ENCODE assay signal across 14 mouse cellular contexts in the genomic region with DNA sequence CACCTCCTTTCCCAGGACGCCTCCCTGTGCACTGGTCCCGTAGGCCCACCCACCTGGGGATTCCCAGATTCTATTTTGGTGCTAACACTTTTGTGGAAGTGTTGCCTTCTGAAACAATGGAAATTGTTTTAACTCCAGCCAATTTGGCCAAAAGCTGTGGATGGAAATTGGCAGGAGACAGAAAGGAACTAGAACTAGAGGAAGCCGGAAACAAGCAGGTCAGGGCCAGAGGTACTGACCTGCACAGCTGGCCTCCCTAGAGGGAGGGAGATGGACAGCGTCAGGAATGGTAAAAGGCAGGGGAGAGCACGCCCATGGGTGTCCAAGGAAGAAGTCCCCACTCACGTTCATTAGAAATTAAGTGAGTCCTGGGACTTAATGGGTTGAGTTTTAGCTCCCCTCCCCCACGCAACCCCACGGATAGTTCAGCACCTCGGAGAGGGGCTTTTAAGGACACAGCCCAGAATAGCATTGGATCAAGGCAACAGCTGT. TPM values are rescaled to one million over a fixed set of nuclear protein-coding genes. Genes with fewer than 3 reads are reported as not detected.
A peak's percentile ranks its signal among the peaks of the same experiment; 100 is the strongest.
DNase-seq lines count a peak whose midpoint lies in the region; ATAC-seq and TF ChIP-seq lines count a peak whose summit lies in the region.
"Had no signal": no experiment of that assay in that cellular context is flagged by ENCODE, and none has a peak within 500 bp of the region (broad histone marks: within the 10 kb centered on the region; RNA-seq: fewer than 3 reads in every experiment).

No protein-coding gene starts in this region.

- TF ChIP-seq EP300 in stomach, postnatal 0 days (optimal IDR thresholded peaks at IDR 0.05): no peak

- H3K27me3 ChIP-seq in heart, embryonic 11.5 days (ENCODE audit: control insufficient read depth, insufficient read depth, low read length): peaks cover 7% of the 10 kb centered on the region; the same call in 1 of the 2 replicates
- no peaks in the 10 kb centered on the region for H3K27me3 ChIP-seq in stomach, postnatal 0 days (ENCODE audit: control insufficient read depth, insufficient read depth, low read length)
- peaks cover 12% of the 10 kb centered on the region for H3K27me3 ChIP-seq in forebrain, embryonic 11.5 days (ENCODE audit: control insufficient read depth, insufficient read depth, low read length)

- DNase-seq in heart, adult 8-10 months (ENCODE audit: low spot score): peak; percentile 79
- peak; percentile 54 for DNase-seq in testis, postnatal 10 days (ENCODE audit: low spot score)
- DNase-seq in testis, postnatal 14 days (ENCODE audit: low spot score): no peak
- DNase-seq in heart, postnatal 4 days: peak; percentile 49
- no peak for DNase-seq in stomach, postnatal 0 days (ENCODE audit: low spot score)
- no peak for DNase-seq in forebrain, embryonic 11.5 days (ENCODE audit: low spot score)
- DNase-seq: lung, postnatal 36 days had no signal

- no peak for TF ChIP-seq CTCF in stomach, postnatal 0 days (IDR thresholded peaks at IDR 0.05; ENCODE audit: low read depth)

- H3K27ac ChIP-seq in heart, embryonic 11.5 days (ENCODE audit: low read depth, low read length): no peak overlapping the region
- H3K27ac ChIP-seq in stomach, postnatal 0 days (replicated peaks): no peak overlapping the region
- H3K27ac ChIP-seq in forebrain, embryonic 11.5 days (ENCODE audit: low read depth, low read length): no peak overlapping the region
- H3K27ac ChIP-seq: embryonic facial prominence, embryonic 15.5 days; limb, embryonic 12.5 days had no signal

- no peaks in the 10 kb centered on the region; the same call in 1 of the 2 replicates for H3K4me1 ChIP-seq in heart, embryonic 11.5 days (ENCODE audit: control insufficient read depth, insufficient read depth, low read length)
- no peaks in the 10 kb centered on the region for H3K4me1 ChIP-seq in stomach, postnatal 0 days (replicated peaks; ENCODE audit: control insufficient read depth, insufficient read depth)
- no peaks in the 10 kb centered on the region for H3K4me1 ChIP-seq in forebrain, embryonic 11.5 days (replicated peaks; ENCODE audit: control insufficient read depth, insufficient read depth, low read length)

- no peaks in the 10 kb centered on the region for H3K36me3 ChIP-seq in heart, embryonic 11.5 days (ENCODE audit: control insufficient read depth, insufficient read depth, low read length)
- H3K36me3 ChIP-seq in stomach, postnatal 0 days (ENCODE audit: control insufficient read depth, insufficient read depth, low read length): no peaks in the 10 kb centered on the region
- no peaks in the 10 kb centered on the region for H3K36me3 ChIP-seq in forebrain, embryonic 11.5 days (ENCODE audit: control insufficient read depth, insufficient read depth, low read length)
- H3K36me3 ChIP-seq: embryonic facial prominence, embryonic 15.5 days; limb, embryonic 12.5 days had no signal

- no peak for ATAC-seq in heart, embryonic 11.5 days (replicated peaks; ENCODE audit: insufficient number of reproducible peaks, low FRiP score, low TSS enrichment)
- no peak for ATAC-seq in erythroblast, adult 5-6 weeks (replicated peaks; ENCODE audit: low FRiP score, poor library complexity, severe bottlenecking)
- ATAC-seq in stomach, postnatal 0 days (ENCODE audit: low FRiP score, low TSS enrichment): no peak
- ATAC-seq in forebrain, embryonic 11.5 days (replicated peaks; ENCODE audit: low FRiP score): no peak
- ATAC-seq: CD4-positive, CD25-positive, alpha-beta regulatory T cell, adult 4 months had no signal

- H3K4me3 ChIP-seq in heart, embryonic 11.5 days (ENCODE audit: low read depth, low read length): no peak overlapping the region
- no peak overlapping the region for H3K4me3 ChIP-seq in stomach, postnatal 0 days (ENCODE audit: low read depth, low read length)
- H3K4me3 ChIP-seq in forebrain, embryonic 11.5 days (ENCODE audit: low read depth, low read length): no peak overlapping the region
- H3K4me3 ChIP-seq: embryonic facial prominence, embryonic 15.5 days; limb, embryonic 12.5 days had no signal

- no peaks in the 10 kb centered on the region for H3K9me3 ChIP-seq in heart, embryonic 11.5 days (replicated peaks; ENCODE audit: control insufficient read depth, low read length)
- no peaks in the 10 kb centered on the region for H3K9me3 ChIP-seq in stomach, postnatal 0 days (ENCODE audit: control insufficient read depth, low read length)
- H3K9me3 ChIP-seq in forebrain, embryonic 11.5 days (ENCODE audit: control insufficient read depth, low read length): no peaks in the 10 kb centered on the region
- H3K9me3 ChIP-seq: embryonic facial prominence, embryonic 15.5 days; limb, embryonic 12.5 days had no signal

- WGBS in heart, embryonic 11.5 days (ENCODE audit: insufficient replicate concordance): 44% methylated on average over 9 of the region's 9 CpGs
- 47% methylated on average over 9 of the region's 9 CpGs for WGBS in stomach, postnatal 0 days
- 59% methylated on average over 9 of the region's 9 CpGs for WGBS in forebrain, embryonic 11.5 days

- no peak overlapping the region for H3K9ac ChIP-seq in heart, embryonic 11.5 days (ENCODE audit: low read depth, low read length)
- H3K9ac ChIP-seq in stomach, postnatal 0 days (ENCODE audit: low read length): no peak overlapping the region
- H3K9ac ChIP-seq in forebrain, embryonic 11.5 days (ENCODE audit: low read length): no peak overlapping the region
- H3K9ac ChIP-seq: embryonic facial prominence, embryonic 15.5 days; limb, embryonic 12.5 days had no signal

- H3K4me2 ChIP-seq in heart, embryonic 11.5 days: no peak overlapping the region
- H3K4me2 ChIP-seq in stomach, postnatal 0 days (replicated peaks; ENCODE audit: low read depth): no peak overlapping the region
- H3K4me2 ChIP-seq in forebrain, embryonic 11.5 days (ENCODE audit: low read depth, low read length, severe bottlenecking): no peak overlapping the region
- H3K4me2 ChIP-seq: embryonic facial prominence, embryonic 15.5 days; limb, embryonic 12.5 days had no signal

RNA-seq across cellular contexts. Expression of gene Prnd, which starts 7.1 kb away (rescaled TPM):
- total RNA-seq in heart, adult 8-10 months (2022): 1 to 10 TPM in 2 of 4 experiments, under 1 TPM in 2; 0.22 to 1.8 (median 1.2) TPM
- polyA plus RNA-seq in heart, embryonic 11.5 days (2014; fragmentation: Nextera tagmentation; extraction: Ambion mirVana): 3.2 and 4.0 TPM in 2 replicates
- total RNA-seq in heart, postnatal 4 days (2021): 10 to 100 TPM; 17.6 to 22.9 TPM
- total RNA-seq in erythroblast, adult 5-6 weeks (2015; ENCODE audit: low replicate concordance): not detected in 2 replicates
- total RNA-seq in erythroblast, adult 5-6 weeks (2017; ENCODE audit: low replicate concordance): not detected in 2 replicates
- polyA plus RNA-seq in stomach, postnatal 0 days (2015; fragmentation: Nextera tagmentation; extraction: Ambion mirVana): 16.3 and 22.8 TPM in 2 replicates
- polyA plus RNA-seq in forebrain, embryonic 11.5 days (2014; fragmentation: Nextera tagmentation; extraction: Ambion mirVana): 4.5 and 5.0 TPM in 2 replicates
- total RNA-seq: hematopoietic stem cell, adult 5-6 weeks had no signal

RNA-seq across cellular contexts. Expression of gene Prn, which starts 48.0 kb away (rescaled TPM):
- total RNA-seq in heart, adult 8-10 months (2022): under 1 TPM in 3 of 4 experiments, not detected in 1; 0.20 to 0.69 (median 0.38) TPM
- not detected in 2 replicates for polyA plus RNA-seq in heart, embryonic 11.5 days (2014; fragmentation: Nextera tagmentation; extraction: Ambion mirVana)
- 1 to 10 TPM in 1 of 2 experiments, not detected in 1; 2.9 TPM for total RNA-seq in heart, postnatal 4 days (2021)
- not detected in 2 replicates for total RNA-seq in erythroblast, adult 5-6 weeks (2015; ENCODE audit: low replicate concordance)
- not detected in 2 replicates for total RNA-seq in erythroblast, adult 5-6 weeks (2017; ENCODE audit: low replicate concordance)
- polyA plus RNA-seq in stomach, postnatal 0 days (2015; fragmentation: Nextera tagmentation; extraction: Ambion mirVana): 0.17 TPM in 2 replicates
- polyA plus RNA-seq in forebrain, embryonic 11.5 days (2014; fragmentation: Nextera tagmentation; extraction: Ambion mirVana): not detected in 2 replicates
- total RNA-seq: hematopoietic stem cell, adult 5-6 weeks had no signal
- polyA plus RNA-seq: CD4-positive, CD25-positive, alpha-beta regulatory T cell, adult 4 months; embryonic facial prominence, embryonic 15.5 days; limb, embryonic 12.5 days; stomach, embryonic 14.5 days had no signal

RNA-seq across cellular contexts. Expression of gene Prnp, which starts 48.0 kb away (rescaled TPM):
- 100 to 1,000 TPM; 135 to 164 (median 149) TPM for total RNA-seq in heart, adult 8-10 months (2022)
- polyA plus RNA-seq in heart, embryonic 11.5 days (2014; fragmentation: Nextera tagmentation; extraction: Ambion mirVana): 47.0 and 53.2 TPM in 2 replicates
- 10 to 100 TPM; 83.1 to 85.9 TPM for total RNA-seq in heart, postnatal 4 days (2021)
- total RNA-seq in erythroblast, adult 5-6 weeks (2015; ENCODE audit: low replicate concordance): 80.3 and 84.9 TPM in 2 replicates
- total RNA-seq in erythroblast, adult 5-6 weeks (2017; ENCODE audit: low replicate concordance): 147 and 159 TPM in 2 replicates
- 87.5 and 102 TPM in 2 replicates for polyA plus RNA-seq in stomach, postnatal 0 days (2015; fragmentation: Nextera tagmentation; extraction: Ambion mirVana)
- 25.4 and 31.2 TPM in 2 replicates for polyA plus RNA-seq in forebrain, embryonic 11.5 days (2014; fragmentation: Nextera tagmentation; extraction: Ambion mirVana)

Comparison
In these comparisons a context has a peak if more than half of its experiments do, and no peak if none do; other contexts are left out.
1. DNase-seq: peak in heart, adult 8-10 months (single experiment), testis, postnatal 10 days (single experiment) and heart, postnatal 4 days (single experiment); none in testis, postnatal 14 days (single experiment), stomach, postnatal 0 days (single experiment) and forebrain, embryonic 11.5 days (single experiment).
2. RNA of gene Prnd, which starts 7.1 kb away (total RNA-seq): 17.6 to 22.9 TPM in heart, postnatal 4 days; 0.22 to 1.8 TPM in heart, adult 8-10 months and not detected in erythroblast, adult 5-6 weeks; every median in the first group is over 4 times any median in the second.